In the genomic region with DNA sequence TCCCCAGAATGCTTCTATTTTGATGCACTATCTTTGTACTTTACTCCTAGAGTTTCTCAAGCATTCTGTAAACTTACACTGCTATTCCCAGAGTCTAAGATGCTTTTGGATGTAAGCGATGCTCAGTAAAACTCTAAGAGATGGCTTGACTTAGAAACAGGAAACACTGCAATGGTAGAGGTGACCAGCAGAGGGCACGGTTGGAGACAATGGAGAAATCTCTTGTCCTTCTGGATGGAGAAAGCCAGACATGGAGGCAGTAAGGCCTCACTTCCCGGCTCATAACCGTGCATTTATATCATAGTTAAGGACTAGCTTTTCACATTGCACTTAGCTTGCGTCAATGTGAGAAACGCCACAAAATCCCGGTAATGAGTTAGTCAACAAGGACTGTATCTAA, we compare ENCODE assay signal across 10 mouse cellular contexts. TPM values are rescaled to one million over a fixed set of nuclear protein-coding genes. Genes with fewer than 3 reads are reported as not detected.
DNase-seq lines count a peak whose midpoint lies in the region; ATAC-seq and TF ChIP-seq lines count a peak whose summit lies in the region.
"Had no signal": no experiment of that assay in that cellular context is flagged by ENCODE, and none has a peak within 500 bp of the region (broad histone marks: within the 10 kb centered on the region; RNA-seq: fewer than 3 reads in every experiment).

No protein-coding gene starts in this region.

- WGBS in lung, embryonic 14.5 days: 65% methylated on average over 7 of the region's 7 CpGs

- no peaks in the 10 kb centered on the region for H3K36me3 ChIP-seq in lung, embryonic 14.5 days (ENCODE audit: insufficient read depth)
- H3K36me3 ChIP-seq: limb, embryonic 12.5 days had no signal

- H3K9ac ChIP-seq in lung, embryonic 14.5 days: no peak overlapping the region
- H3K9ac ChIP-seq: limb, embryonic 12.5 days had no signal

- TF ChIP-seq CTCF in lung, embryonic 14.5 days (IDR thresholded peaks at IDR 0.05; ENCODE audit: low read depth): peak; percentile 73

- H3K4me2 ChIP-seq in lung, embryonic 14.5 days: no peak overlapping the region
- H3K4me2 ChIP-seq: limb, embryonic 12.5 days had no signal

- no peaks in the 10 kb centered on the region for H3K4me1 ChIP-seq in lung, embryonic 14.5 days (ENCODE audit: insufficient read depth)
- H3K4me1 ChIP-seq: limb, embryonic 12.5 days had no signal

- H3K27me3 ChIP-seq in lung, embryonic 14.5 days (ENCODE audit: insufficient read depth, low read length): no peaks in the 10 kb centered on the region
- H3K27me3 ChIP-seq: limb, embryonic 12.5 days; Patski had no signal

- ATAC-seq in frontal cortex, adult (ENCODE audit: low TSS enrichment): peak; percentile 17; the same call in 1 of the 2 replicates
- no peak for ATAC-seq in lung, embryonic 14.5 days (ENCODE audit: insufficient read depth)
- peak; percentile 57; the same call in 1 of the 2 replicates for ATAC-seq in megakaryocyte progenitor cell, adult 5-6 weeks (replicated peaks; ENCODE audit: poor library complexity)
- ATAC-seq: Patski had no signal

- no peak for DNase-seq in frontal cortex, postnatal 14 days (ENCODE audit: low spot score in 2 of 2)
- peak; percentile 75 for DNase-seq in lung, embryonic 14.5 days
- no peak for DNase-seq in lung, postnatal 36 days
- DNase-seq in R1 (ENCODE audit: low read depth, low spot score): peak; percentile 44
- no peak for DNase-seq in urinary bladder, postnatal 36 days (ENCODE audit: low spot score in 2 of 2)
- no peak for DNase-seq in adrenal gland, adult 2 months

- H3K4me3 ChIP-seq in lung, embryonic 14.5 days (ENCODE audit: low read depth, low read length): no peak overlapping the region
- H3K4me3 ChIP-seq: limb, embryonic 12.5 days had no signal

- no peak overlapping the region for H3K27ac ChIP-seq in lung, embryonic 14.5 days (ENCODE audit: low read depth)
- H3K27ac ChIP-seq: limb, embryonic 12.5 days had no signal

- no peaks in the 10 kb centered on the region for H3K9me3 ChIP-seq in lung, embryonic 14.5 days (ENCODE audit: low read depth, low read length)
- H3K9me3 ChIP-seq: limb, embryonic 12.5 days had no signal

RNA-seq across cellular contexts. Expression of a gene that starts 53.3 kb away (rescaled TPM):
- 22.9 and 25.3 TPM in 2 replicates for polyA plus RNA-seq in lung, embryonic 14.5 days (2014; fragmentation: Nextera tagmentation; extraction: Ambion mirVana)
- total RNA-seq in megakaryocyte progenitor cell, adult 5-6 weeks (2015): 16.3 and 20.5 TPM in 2 replicates
- total RNA-seq in megakaryocyte progenitor cell, adult 5-6 weeks (2017): 13.6 and 15.3 TPM in 2 replicates
- total RNA-seq in adrenal gland, adult 2 months (2021): 100 to 1,000 TPM in 1 of 2 experiments, 10 to 100 TPM in 1; 57.8 to 114 TPM
- polyA plus RNA-seq in adrenal gland, adult 2 months (2012; rRNA removed): 22.8 and 34.2 TPM in 2 replicates

Comparison
In these comparisons a context has a peak if more than half of its experiments do, and no peak if none do; other contexts are left out.
1. DNase-seq: peak in lung, embryonic 14.5 days (single experiment) and R1 (single experiment); none in frontal cortex, postnatal 14 days (0 of 2), lung, postnatal 36 days (single experiment), urinary bladder, postnatal 36 days (0 of 2) and adrenal gland, adult 2 months (single experiment).